Mouse (Mus musculus) E14TG2a.4 (cell line): ENCODE data around the gene Iqgap2.

Experiments
- CTCF ChIP-seq: conservative IDR thresholded peaks from 2 replicates; pipeline ENCODE4 v1.5.1; 2014; ENCODE audit warnings: low read length
- NANOG ChIP-seq: IDR thresholded peaks from 2 replicates; pipeline ENCODE4 v1.6.1; 2014; ENCODE audit warnings: borderline replicate concordance, low read length, mixed read lengths
- POU5F1 ChIP-seq: IDR thresholded peaks from 2 replicates; pipeline ENCODE4 v1.6.1; 2014; ENCODE audit warnings: low read length, borderline replicate concordance

- TF ChIP-seq CTCF, result no peak
- TF ChIP-seq POU5F1, result no peak
- no peak for TF ChIP-seq NANOG
Observed at GRCm38 (mm10) chr13:95836944-95837343, 54.8 kb downstream of the Iqgap2 start.
